Mouse (Mus musculus) megakaryocyte, embryonic 14.5 days (primary cell): ENCODE measurements around the gene Sart1.

ENCODE experiments used
- FLI1 ChIP-seq: IDR thresholded peaks from 2 replicates; pipeline ENCODE4 v1.6.1; 2012; ENCODE audit warnings: low read length, inconsistent platforms, mixed read lengths
- GATA1 ChIP-seq: IDR thresholded peaks from 3 replicates; pipeline ENCODE4 v1.6.1; 2012; ENCODE audit warnings: mixed read lengths, low read length, inconsistent platforms, borderline replicate concordance

DNA sequence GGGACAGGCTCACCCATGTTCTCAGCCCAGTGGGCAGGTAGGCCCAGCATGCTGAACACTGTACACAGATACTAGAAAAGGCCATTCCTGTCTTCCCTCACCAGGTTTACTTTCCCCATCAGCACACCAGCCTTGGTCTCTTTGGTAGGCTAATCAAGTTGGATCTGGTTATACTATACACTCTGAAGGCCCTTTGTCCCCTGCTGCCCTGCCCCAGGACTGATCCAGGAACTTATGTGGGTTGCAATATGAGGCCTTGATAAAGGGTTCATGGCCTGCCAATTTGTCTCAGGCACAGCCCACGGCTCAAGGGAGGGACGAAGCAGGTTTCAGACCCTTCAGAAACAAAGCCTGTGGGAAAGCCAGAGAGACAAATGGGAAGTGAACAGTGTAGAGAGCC is 34.9 kb downstream of the Sart1 start:
- TF ChIP-seq FLI1 (no peak), GATA1 (no peak)
